Mouse (Mus musculus) intestine, postnatal 0 days (tissue): ENCODE measurements around the gene Ehd2. TPM values are rescaled to one million over a fixed set of nuclear protein-coding genes. Genes with fewer than 3 reads are reported as not detected.

Experiments used
- ATAC-seq: fragments of 200-750 bp; cut with Nextera tagmentation; 2 replicates; pipeline ENCODE4 v1.8.0; 2017; ENCODE audit warnings: mild to moderate bottlenecking, moderate TSS enrichment, moderate library complexity
- H3K27ac ChIP-seq: fragments of 300-500 bp; sonication (generic); 2 replicates; pipeline ENCODE4 v1.5.1; 2014; ENCODE audit warnings: mild to moderate bottlenecking, low read depth, low read length, moderate library complexity
- H3K27me3 ChIP-seq: fragments of 300-500 bp; sonication (generic); replicated peaks from 2 replicates; pipeline ENCODE4 v1.6.1; 2014; ENCODE audit warnings: low read length, mixed read lengths; ENCODE audit not compliant: control insufficient read depth, insufficient read depth
- H3K36me3 ChIP-seq: fragments of 300-500 bp; sonication (generic); 2 replicates; pipeline ENCODE4 v1.6.1; 2014; ENCODE audit warnings: mild to moderate bottlenecking, moderate library complexity; ENCODE audit not compliant: control insufficient read depth, insufficient read depth
- H3K4me1 ChIP-seq: fragments of 300-500 bp; sonication (generic); replicated peaks from 2 replicates; pipeline ENCODE4 v1.6.1; 2014; ENCODE audit warnings: antibody characterized with exemption, low read length, mixed read lengths; ENCODE audit not compliant: control insufficient read depth, insufficient read depth
- H3K4me2 ChIP-seq: fragments of 300-500 bp; sonication (generic); replicated peaks from 2 replicates; pipeline ENCODE4 v1.6.1; 2014; ENCODE audit warnings: low read depth, mild to moderate bottlenecking, moderate library complexity
- H3K4me3 ChIP-seq: fragments of 300-500 bp; sonication (generic); 2 replicates; pipeline ENCODE4 v1.5.1; 2014; ENCODE audit warnings: low read depth, low read length
- H3K9ac ChIP-seq: fragments of 300-500 bp; sonication (generic); 2 replicates; pipeline ENCODE4 v1.6.1; 2014; ENCODE audit warnings: mild to moderate bottlenecking, low read depth, low read length
- H3K9me3 ChIP-seq: fragments of 300-500 bp; sonication (generic); 2 replicates; pipeline ENCODE4 v1.6.1; 2016; ENCODE audit warnings: mixed run types; ENCODE audit not compliant: control insufficient read depth
- CTCF ChIP-seq: sonication (generic); IDR thresholded peaks from 2 replicates; pipeline ENCODE4 v1.5.1; 2016; ENCODE audit warnings: low read depth, mild to moderate bottlenecking, control low read depth, antibody characterized with exemption, moderate library complexity
- WGBS: fragments of 180-500 bp; shearing (Covaris S2); extraction: QIAGEN DNeasy Blood & Tissue Kit; methylation state at CpG from one replicate; pipeline ENCODE4 v1.1.7; 2014; 5-methylcytosine and 5-hydroxymethylcytosine counted together
- polyA plus RNA-seq: library from polyadenylated mRNA; unstranded; fragments of >200 nt; fragmentation: Nextera tagmentation; extraction: Ambion mirVana; gene quantifications from 2 replicates; pipeline ENCODE4 v1.2.1, GENCODE M21; 2015

Gene Ehd2
- polyA plus RNA-seq, 1 experiment from 2014 or later = 29.3 TPM

DNA sequence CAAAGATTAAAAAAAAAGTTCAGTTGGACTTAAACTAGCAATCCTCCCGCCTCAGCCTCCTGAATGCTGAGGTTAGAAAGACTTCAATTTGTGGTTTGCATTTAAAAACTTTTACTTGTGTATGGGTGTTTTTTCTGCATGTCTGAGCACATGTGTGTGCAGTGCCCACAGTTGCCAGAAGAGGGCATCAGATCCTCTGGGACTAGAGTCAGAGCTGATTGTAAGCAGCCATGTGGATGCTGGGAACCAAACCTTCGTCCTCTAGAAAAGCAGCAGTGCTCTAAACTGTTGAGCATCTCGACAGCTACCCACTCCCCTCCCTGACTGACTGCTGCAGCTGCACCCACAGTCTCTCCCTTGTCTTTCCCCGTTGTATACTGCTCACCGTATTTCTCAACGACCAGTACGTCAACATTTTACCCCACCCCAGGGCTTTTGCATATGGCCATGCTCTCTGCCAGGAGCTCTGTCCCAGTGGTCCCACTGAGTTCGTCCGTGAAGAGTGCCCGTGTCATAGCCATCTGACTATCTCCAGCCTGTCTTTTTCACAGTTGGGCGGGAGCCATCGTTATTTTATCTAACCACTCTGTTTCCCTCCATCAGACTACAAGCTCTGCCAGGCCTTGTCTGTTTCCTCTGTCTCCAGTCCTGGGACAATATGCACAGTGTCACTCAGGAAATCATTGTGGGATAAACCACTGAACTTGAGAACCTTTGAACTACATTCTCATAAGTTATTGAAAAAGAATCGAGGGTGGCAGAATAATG, 13.9 kb downstream of the Ehd2 start:
- Histone ChIP-seq H3K27me3 (no peaks in the 10 kb centered on the region), H3K9ac (no peak overlapping the region), H3K36me3 (peaks cover 31% of the 10 kb centered on the region; the same call in 1 of the 2 replicates), H3K27ac (no peak overlapping the region), H3K9me3 (no peaks in the 10 kb centered on the region), H3K4me2 (no peak overlapping the region), H3K4me1 (no peaks in the 10 kb centered on the region; the same call in 1 of the 2 replicates), H3K4me3 (no peak overlapping the region)
- 89% methylated on average over 13 of the region's 13 CpGs for WGBS
- TF ChIP-seq CTCF = peak; percentile 58
- ATAC-seq = no peak

DNA sequence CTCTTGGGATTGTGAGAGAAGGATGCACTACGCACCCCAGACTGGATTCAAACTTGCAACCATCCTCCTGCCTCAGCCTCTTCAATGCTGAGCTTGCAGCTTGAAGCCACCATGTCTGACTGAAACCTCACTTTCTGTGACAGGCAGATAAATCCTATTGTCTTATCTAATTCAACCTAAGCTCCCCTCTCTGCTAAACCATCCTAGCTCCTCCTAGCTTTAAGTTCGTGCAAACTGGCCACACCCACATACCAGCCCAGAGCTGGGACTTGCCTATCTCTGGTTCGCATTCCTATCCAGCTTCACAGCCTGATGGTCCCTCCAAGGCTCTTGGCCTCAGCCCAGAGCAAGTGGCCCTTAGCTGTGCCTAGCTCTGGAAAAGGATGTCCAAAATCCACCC, 15.0 kb downstream of the Ehd2 start:
- Histone ChIP-seq H3K9ac (no peak overlapping the region), H3K4me1 (no peaks in the 10 kb centered on the region; the same call in 1 of the 2 replicates), H3K27me3 (no peaks in the 10 kb centered on the region), H3K9me3 (no peaks in the 10 kb centered on the region), H3K36me3 (peaks cover 28% of the 10 kb centered on the region; the same call in 1 of the 2 replicates), H3K4me2 (no peak overlapping the region), H3K4me3 (no peak overlapping the region), H3K27ac (no peak overlapping the region)
- no peak for ATAC-seq
- 46% methylated on average over 3 of the region's 3 CpGs for WGBS
- no peak for TF ChIP-seq CTCF

DNA sequence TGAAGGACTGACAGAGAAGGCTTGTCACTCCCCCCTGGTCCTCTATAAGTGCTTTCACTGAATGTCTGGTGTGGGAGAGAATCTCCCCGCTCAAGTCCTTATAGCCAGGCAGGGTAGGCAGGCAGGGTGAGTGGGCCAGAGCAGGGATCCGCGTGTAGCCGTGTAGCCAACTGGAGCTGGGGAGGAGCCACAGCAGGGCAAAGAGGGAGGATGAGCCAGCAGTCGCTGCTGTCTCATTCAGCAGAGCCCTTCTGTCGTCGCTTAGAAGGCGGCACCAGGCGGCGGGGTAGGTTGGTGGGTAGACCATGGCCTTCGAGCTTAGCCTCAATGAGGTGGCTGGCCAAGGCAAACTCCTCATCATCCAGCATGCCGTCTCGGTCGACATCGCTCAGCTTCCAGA, 17.4 kb downstream of the Ehd2 start:
- H3K4me1 ChIP-seq = no peaks in the 10 kb centered on the region
- H3K9me3 ChIP-seq = no peaks in the 10 kb centered on the region
- no peak for ATAC-seq
- H3K9ac ChIP-seq = no peak overlapping the region
- H3K4me3 ChIP-seq = no peak overlapping the region
- H3K4me2 ChIP-seq = no peak overlapping the region
- 89% methylated on average over 15 of the region's 15 CpGs for WGBS
- no peaks in the 10 kb centered on the region for H3K27me3 ChIP-seq
- no peak overlapping the region for H3K27ac ChIP-seq
- TF ChIP-seq CTCF = no peak
- H3K36me3 ChIP-seq = peaks cover 21% of the 10 kb centered on the region; the same call in 1 of the 2 replicates

DNA sequence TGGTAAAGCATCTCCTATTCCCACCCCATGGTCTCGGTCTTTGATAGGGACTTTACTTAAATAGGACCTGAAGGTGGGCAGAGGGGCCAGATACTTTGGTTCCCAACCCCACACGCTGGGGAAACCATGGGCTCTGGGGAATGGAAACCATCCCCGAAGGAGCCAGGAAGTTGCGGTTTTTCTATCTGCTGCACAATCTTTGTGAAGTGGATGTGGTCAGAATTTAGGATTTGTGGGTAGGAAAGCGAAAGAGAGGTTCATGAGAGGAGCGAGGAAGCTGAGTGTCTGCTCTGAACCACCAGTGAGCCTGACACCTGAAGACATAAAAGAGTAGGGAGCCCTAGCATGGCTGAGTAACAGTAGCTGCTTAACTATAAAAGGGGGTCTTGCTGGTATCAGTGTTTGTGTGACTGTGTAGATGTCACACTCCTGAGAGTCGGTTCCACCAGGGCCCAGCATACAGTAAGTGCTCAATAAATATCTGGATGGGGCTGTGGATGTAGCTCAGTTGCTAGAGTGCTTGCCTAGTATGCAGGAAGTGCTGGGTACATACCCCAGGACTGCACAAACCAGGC, 18.1 kb downstream of the Ehd2 start:
- no peak overlapping the region for H3K27ac ChIP-seq
- H3K9me3 ChIP-seq = no peaks in the 10 kb centered on the region
- H3K4me2 ChIP-seq = no peak overlapping the region
- H3K9ac ChIP-seq = no peak overlapping the region
- WGBS = 80% methylated on average over 7 of the region's 7 CpGs
- no peaks in the 10 kb centered on the region for H3K27me3 ChIP-seq
- no peak overlapping the region for H3K4me3 ChIP-seq
- TF ChIP-seq CTCF = no peak
- no peak for ATAC-seq
- no peaks in the 10 kb centered on the region for H3K4me1 ChIP-seq
- peaks cover 23% of the 10 kb centered on the region; the same call in 1 of the 2 replicates for H3K36me3 ChIP-seq

DNA sequence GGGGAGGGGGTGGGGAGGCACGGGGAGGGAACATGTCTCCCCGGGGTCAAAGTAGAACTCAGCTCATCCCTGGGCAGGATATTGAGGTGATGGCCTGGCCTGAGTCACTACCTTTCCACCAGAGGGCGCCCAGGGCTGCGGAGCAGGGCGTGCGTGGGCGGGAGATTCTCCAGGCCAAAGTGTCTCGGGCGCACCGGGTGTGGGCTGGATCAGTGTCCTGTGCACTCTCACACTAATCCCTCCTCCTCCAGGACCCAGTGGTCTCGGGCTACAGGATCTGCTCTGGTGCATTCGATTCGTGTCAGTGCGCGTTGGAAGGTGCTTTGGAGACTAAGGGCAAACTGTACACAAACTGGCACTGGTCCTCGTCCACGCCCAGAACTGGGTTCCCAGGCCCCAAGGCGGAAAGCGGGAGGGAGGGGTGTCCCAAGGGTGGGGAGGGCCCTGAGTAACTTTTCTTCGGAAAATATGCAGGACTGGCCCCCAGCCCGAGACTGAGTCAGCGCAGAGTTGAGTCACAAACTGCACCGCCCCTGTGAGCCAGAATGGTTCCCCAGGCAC, 18.9 kb downstream of the Ehd2 start:
- H3K36me3 ChIP-seq = peaks cover 29% of the 10 kb centered on the region
- peak; percentile 64 for ATAC-seq
- H3K4me3 ChIP-seq = peak overlapping the region; percentile 27
- H3K9ac ChIP-seq = peak overlapping the region; percentile 27; the same call in 1 of the 2 replicates
- H3K4me1 ChIP-seq = no peaks in the 10 kb centered on the region
- no peak overlapping the region for H3K27ac ChIP-seq
- peak; percentile 96 for TF ChIP-seq CTCF
- 2% methylated on average over 23 of the region's 23 CpGs for WGBS
- no peaks in the 10 kb centered on the region for H3K9me3 ChIP-seq
- peak overlapping the region; percentile 67 for H3K4me2 ChIP-seq
- no peaks in the 10 kb centered on the region for H3K27me3 ChIP-seq

DNA sequence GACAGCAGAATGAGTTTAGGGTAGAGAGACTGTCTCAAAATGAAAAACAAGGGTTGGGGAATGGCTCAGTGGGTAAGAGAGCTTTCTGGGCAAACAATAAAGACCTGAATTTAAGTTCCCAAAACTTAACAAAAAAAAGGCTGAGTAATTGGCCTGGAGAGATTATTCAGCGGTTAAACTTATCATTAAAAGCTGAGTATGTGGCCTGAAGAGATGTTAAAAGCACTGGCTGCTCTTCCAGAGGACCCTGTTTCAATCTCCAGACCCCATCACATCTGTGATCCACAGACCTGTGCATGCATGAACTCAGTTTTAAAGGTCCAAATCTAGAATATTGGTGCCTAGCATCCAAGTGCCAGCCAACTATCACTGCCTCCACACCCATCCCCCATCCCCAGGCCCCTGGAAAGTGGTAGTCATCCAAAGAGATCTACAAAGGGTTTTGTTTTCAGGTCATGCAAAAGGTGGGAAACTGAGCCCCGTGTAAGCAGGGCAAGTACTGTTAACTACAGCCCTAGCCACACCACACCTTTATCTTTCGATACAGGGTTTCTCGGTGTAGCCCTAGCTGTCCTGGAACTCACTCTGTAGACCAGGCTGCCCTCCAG, 19.6 kb downstream of the Ehd2 start:
- Histone ChIP-seq H3K9ac (no peak overlapping the region), H3K4me2 (peak overlapping the region; percentile 67; the same call in 1 of the 2 replicates), H3K4me1 (no peaks in the 10 kb centered on the region), H3K36me3 (peaks cover 36% of the 10 kb centered on the region), H3K27me3 (no peaks in the 10 kb centered on the region), H3K27ac (no peak overlapping the region), H3K9me3 (no peaks in the 10 kb centered on the region), H3K4me3 (no peak overlapping the region)
- TF ChIP-seq CTCF = no peak
- 43% methylated on average over 4 of the region's 4 CpGs for WGBS
- no peak for ATAC-seq
